Comparison of ENCODE assay signal across 9 mouse cellular contexts in genomic region chr2:20961295-20961694, GRCm38 (mm10). TPM values are rescaled to one million over a fixed set of nuclear protein-coding genes. Genes with fewer than 3 reads are reported as not detected.
DNase-seq lines count a peak whose midpoint lies in the region; ATAC-seq and TF ChIP-seq lines count a peak whose summit lies in the region.
"Had no signal": no experiment of that assay in that cellular context is flagged by ENCODE, and none has a peak within 500 bp of the region (broad histone marks: within the 10 kb centered on the region; RNA-seq: fewer than 3 reads in every experiment).

No protein-coding gene starts in this region.

- 64% methylated on average over 8 of the region's 8 CpGs for WGBS in embryonic facial prominence, embryonic 11.5 days
- WGBS in embryonic facial prominence, embryonic 10.5 days = 72% methylated on average over 8 of the region's 8 CpGs
- 35% methylated on average over 8 of the region's 8 CpGs for WGBS in lung, postnatal 0 days
- 31% methylated on average over 8 of the region's 8 CpGs for WGBS in liver, embryonic 15.5 days (ENCODE audit: insufficient replicate concordance)

- ATAC-seq in embryonic facial prominence, embryonic 11.5 days (replicated peaks; ENCODE audit: insufficient number of reproducible peaks, low FRiP score, low TSS enrichment, low read depth) = no peak
- ATAC-seq in lung, postnatal 0 days = peak; percentile 43
- ATAC-seq in liver, embryonic 15.5 days (ENCODE audit: insufficient read depth) = no peak
- no peak for ATAC-seq in CD4-positive, CD25-positive, alpha-beta regulatory T cell, adult 4 months

- H3K4me3 ChIP-seq in embryonic facial prominence, embryonic 11.5 days (ENCODE audit: low read depth, low read length) = no peak overlapping the region
- no peak overlapping the region for H3K4me3 ChIP-seq in embryonic facial prominence, embryonic 10.5 days
- H3K4me3 ChIP-seq in lung, postnatal 0 days (ENCODE audit: low read depth, low read length) = no peak overlapping the region
- no peak overlapping the region for H3K4me3 ChIP-seq in liver, embryonic 15.5 days (replicated peaks)

- no peak overlapping the region for H3K27ac ChIP-seq in embryonic facial prominence, embryonic 11.5 days (replicated peaks; ENCODE audit: low read depth, low read length)
- H3K27ac ChIP-seq in embryonic facial prominence, embryonic 10.5 days (replicated peaks) = no peak overlapping the region
- no peak overlapping the region for H3K27ac ChIP-seq in lung, postnatal 0 days (ENCODE audit: low read length)
- H3K27ac ChIP-seq in liver, embryonic 15.5 days (replicated peaks) = no peak overlapping the region
- H3K27ac ChIP-seq: kidney, postnatal 0 days had no signal

- TF ChIP-seq EP300 in lung, postnatal 0 days (IDR thresholded peaks at IDR 0.05) = no peak

- peak; percentile 6 for DNase-seq in embryonic facial prominence, embryonic 11.5 days (ENCODE audit: low spot score)
- DNase-seq in embryonic facial prominence, embryonic 10.5 days (ENCODE audit: low spot score) = no peak
- DNase-seq in lung, postnatal 0 days (ENCODE audit: low spot score) = peak; percentile 53
- no peak for DNase-seq in lung, postnatal 25 days (ENCODE audit: low spot score)
- DNase-seq in splenic B cell, adult 2 months (ENCODE audit: low read depth, low spot score) = peak; percentile 10
- DNase-seq in thymus, postnatal 0 days (ENCODE audit: low spot score) = no peak

- H3K4me1 ChIP-seq in embryonic facial prominence, embryonic 11.5 days (ENCODE audit: control insufficient read depth, insufficient read depth, low read length) = no peaks in the 10 kb centered on the region
- peaks cover 53% of the 10 kb centered on the region for H3K4me1 ChIP-seq in embryonic facial prominence, embryonic 10.5 days
- H3K4me1 ChIP-seq in lung, postnatal 0 days (ENCODE audit: insufficient read depth, low read depth, low read length) = peaks cover 15% of the 10 kb centered on the region
- H3K4me1 ChIP-seq in liver, embryonic 15.5 days (replicated peaks) = peaks cover 70% of the 10 kb centered on the region

- no peak overlapping the region for H3K9ac ChIP-seq in embryonic facial prominence, embryonic 11.5 days (replicated peaks; ENCODE audit: low read length)
- no peak overlapping the region for H3K9ac ChIP-seq in lung, postnatal 0 days (replicated peaks; ENCODE audit: low read depth)
- no peak overlapping the region for H3K9ac ChIP-seq in liver, embryonic 15.5 days

- H3K9me3 ChIP-seq in embryonic facial prominence, embryonic 11.5 days (replicated peaks; ENCODE audit: control insufficient read depth, low read length) = no peaks in the 10 kb centered on the region
- H3K9me3 ChIP-seq in embryonic facial prominence, embryonic 10.5 days = no peaks in the 10 kb centered on the region
- no peaks in the 10 kb centered on the region for H3K9me3 ChIP-seq in lung, postnatal 0 days (ENCODE audit: low read length)
- H3K9me3 ChIP-seq in liver, embryonic 15.5 days (replicated peaks) = no peaks in the 10 kb centered on the region

- TF ChIP-seq CTCF in lung, postnatal 0 days (IDR thresholded peaks at IDR 0.05) = no peak

- no peaks in the 10 kb centered on the region for H3K27me3 ChIP-seq in embryonic facial prominence, embryonic 11.5 days (ENCODE audit: control insufficient read depth, insufficient read depth, low read length)
- no peaks in the 10 kb centered on the region for H3K27me3 ChIP-seq in embryonic facial prominence, embryonic 10.5 days (replicated peaks; ENCODE audit: low read depth, poor library complexity, severe bottlenecking)
- no peaks in the 10 kb centered on the region for H3K27me3 ChIP-seq in lung, postnatal 0 days (replicated peaks; ENCODE audit: insufficient read depth, low read length)
- H3K27me3 ChIP-seq in liver, embryonic 15.5 days = no peaks in the 10 kb centered on the region
- H3K27me3 ChIP-seq in splenic B cell, adult 2 months (ENCODE audit: control insufficient read depth, insufficient read depth, low read length, poor library complexity, severe bottlenecking) = no peaks in the 10 kb centered on the region; the same call in 1 of the 2 replicates

- no peak overlapping the region for H3K4me2 ChIP-seq in embryonic facial prominence, embryonic 11.5 days (ENCODE audit: low read depth, low read length)
- H3K4me2 ChIP-seq in lung, postnatal 0 days (replicated peaks; ENCODE audit: low read depth, low read length) = no peak overlapping the region
- peak overlapping the region; percentile 30; the same call in 1 of the 2 replicates for H3K4me2 ChIP-seq in liver, embryonic 15.5 days

- H3K36me3 ChIP-seq in embryonic facial prominence, embryonic 11.5 days (replicated peaks; ENCODE audit: control insufficient read depth, insufficient read depth, low read depth, low read length) = no peaks in the 10 kb centered on the region
- peaks cover 5% of the 10 kb centered on the region; the same call in 1 of the 2 replicates for H3K36me3 ChIP-seq in embryonic facial prominence, embryonic 10.5 days (replicated peaks)
- no peaks in the 10 kb centered on the region for H3K36me3 ChIP-seq in lung, postnatal 0 days (ENCODE audit: insufficient read depth, low read length)
- H3K36me3 ChIP-seq in liver, embryonic 15.5 days (replicated peaks) = peaks cover 5% of the 10 kb centered on the region
- H3K36me3 ChIP-seq in splenic B cell, adult 2 months (ENCODE audit: control insufficient read depth, insufficient read depth, low read length, poor library complexity, severe bottlenecking) = no peaks in the 10 kb centered on the region

RNA-seq across cellular contexts. Expression of gene Arhgap21, which starts 7.4 kb away (rescaled TPM):
- 22.1 and 23.8 TPM in 2 replicates for polyA plus RNA-seq in embryonic facial prominence, embryonic 11.5 days (2014; fragmentation: Nextera tagmentation; extraction: Ambion mirVana)
- polyA plus RNA-seq in embryonic facial prominence, embryonic 10.5 days (2016; fragmentation: Nextera tagmentation; extraction: Ambion mirVana) = 15.7 and 23.1 TPM in 2 replicates
- polyA plus RNA-seq in lung, postnatal 0 days (2015; fragmentation: Nextera tagmentation; extraction: Ambion mirVana) = 9.9 and 10.9 TPM in 2 replicates
- 5.8 and 7.8 TPM in 2 replicates for polyA plus RNA-seq in liver, embryonic 15.5 days (2015; fragmentation: Nextera tagmentation; extraction: Ambion mirVana)
- 1 to 10 TPM; 1.3 to 1.7 TPM for polyA plus RNA-seq in CD4-positive, CD25-positive, alpha-beta regulatory T cell, adult 4 months (2017; shearing (Covaris generic))
- 2.4 and 2.8 TPM in 2 replicates for polyA plus RNA-seq in thymus, postnatal 0 days (2015; fragmentation: Nextera tagmentation; extraction: Ambion mirVana)

Comparison
In these comparisons a context has a peak if more than half of its experiments do, and no peak if none do; other contexts are left out.
1. DNase-seq: peak in embryonic facial prominence, embryonic 11.5 days (single experiment), lung, postnatal 0 days (single experiment) and splenic B cell, adult 2 months (single experiment); none in embryonic facial prominence, embryonic 10.5 days (single experiment), lung, postnatal 25 days (single experiment) and thymus, postnatal 0 days (single experiment).